Mouse (Mus musculus) E14TG2a.4 (cell line): ENCODE measurements around the gene Ttc25.

Experiments
- CTCF ChIP-seq: conservative IDR thresholded peaks from 2 replicates; pipeline ENCODE4 v1.5.1; 2014; ENCODE audit warnings: low read length
- POU5F1 ChIP-seq: IDR thresholded peaks from 2 replicates; pipeline ENCODE4 v1.6.1; 2014; ENCODE audit warnings: low read length, borderline replicate concordance

- no peak for TF ChIP-seq CTCF
- no peak for TF ChIP-seq POU5F1
Observed at GRCm38 (mm10) chr11:100607121-100607520, 61.7 kb downstream of the Ttc25 start.
